ENCODE assay signal across 9 mouse cellular contexts in the genomic region with DNA sequence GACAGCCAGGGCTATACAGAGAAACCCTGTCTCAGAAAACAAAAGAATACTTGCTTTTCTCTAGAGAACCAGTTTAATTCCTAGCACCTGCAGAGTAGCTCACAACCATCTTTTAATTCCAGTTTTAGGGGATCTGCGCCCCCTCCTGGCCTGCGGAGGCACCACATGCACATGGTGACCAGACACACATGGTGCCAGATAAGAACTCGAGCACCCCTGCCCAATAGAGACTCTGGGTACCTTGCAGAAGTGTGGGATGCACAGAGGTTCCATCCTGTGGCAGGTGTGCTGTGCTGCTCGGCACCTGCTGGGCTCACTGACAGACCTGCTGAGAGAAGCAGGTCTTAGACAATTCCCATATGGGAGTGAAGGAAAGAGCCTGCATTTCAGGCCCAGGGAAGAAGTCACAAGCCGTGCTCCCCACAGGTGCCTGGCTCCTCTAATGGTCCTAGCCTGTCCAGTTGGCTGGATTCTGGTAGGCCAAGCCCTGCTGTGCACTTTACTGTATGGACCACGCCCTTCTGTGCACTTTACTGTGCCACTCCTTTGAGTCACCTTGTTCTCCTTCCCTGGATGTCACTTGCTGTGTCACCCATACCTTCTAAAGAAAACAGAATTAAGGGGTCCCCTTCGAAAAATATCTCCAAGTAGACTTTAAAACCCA. TPM values are rescaled to one million over a fixed set of nuclear protein-coding genes. Genes with fewer than 3 reads are reported as not detected.
DNase-seq lines count a peak whose midpoint lies in the region; ATAC-seq and TF ChIP-seq lines count a peak whose summit lies in the region.
"Had no signal": no experiment of that assay in that cellular context is flagged by ENCODE, and none has a peak within 500 bp of the region (broad histone marks: within the 10 kb centered on the region; RNA-seq: fewer than 3 reads in every experiment).

No protein-coding gene starts in this region.

- no peak for TF ChIP-seq POLR2A in testis, adult 2 months (IDR thresholded peaks at IDR 0.05; ENCODE audit: control insufficient read depth, low read depth, low read length)
- TF ChIP-seq POLR2A in embryonic fibroblast, embryonic 13.5 days (IDR thresholded peaks at IDR 0.05; ENCODE audit: low read depth, low read length): no peak

- no peak overlapping the region for H3K4me2 ChIP-seq in hindbrain, postnatal 0 days (ENCODE audit: low read depth, low read length)
- no peak overlapping the region for H3K4me2 ChIP-seq in hindbrain, embryonic 14.5 days (replicated peaks)

- H3K9me3 ChIP-seq in hindbrain, postnatal 0 days (ENCODE audit: low read length): no peaks in the 10 kb centered on the region
- no peaks in the 10 kb centered on the region for H3K9me3 ChIP-seq in hindbrain, embryonic 14.5 days (ENCODE audit: control insufficient read depth, low read length)

- no peak overlapping the region for H3K27ac ChIP-seq in hindbrain, postnatal 0 days
- H3K27ac ChIP-seq in hindbrain, embryonic 14.5 days: no peak overlapping the region
- no peak overlapping the region for H3K27ac ChIP-seq in testis, adult 2 months (ENCODE audit: control insufficient read depth, insufficient read depth, low read depth, low read length)
- H3K27ac ChIP-seq in embryonic fibroblast, embryonic 13.5 days (ENCODE audit: insufficient read depth, low read length): no peak overlapping the region
- H3K27ac ChIP-seq: macrophage had no signal

- ATAC-seq in hindbrain, postnatal 0 days: no peak
- ATAC-seq in hindbrain, embryonic 14.5 days (ENCODE audit: low FRiP score): no peak

- H3K4me1 ChIP-seq in hindbrain, postnatal 0 days (ENCODE audit: insufficient read depth, low read length): no peaks in the 10 kb centered on the region
- H3K4me1 ChIP-seq in hindbrain, embryonic 14.5 days (replicated peaks; ENCODE audit: control insufficient read depth, insufficient read depth, low read length): no peaks in the 10 kb centered on the region
- no peaks in the 10 kb centered on the region for H3K4me1 ChIP-seq in testis, adult 2 months (ENCODE audit: control insufficient read depth, insufficient read depth, low read length)
- H3K4me1 ChIP-seq in embryonic fibroblast, embryonic 13.5 days (ENCODE audit: control insufficient read depth, insufficient read depth, low read length): no peaks in the 10 kb centered on the region

- H3K36me3 ChIP-seq in hindbrain, postnatal 0 days (ENCODE audit: insufficient read depth, low read length): no peaks in the 10 kb centered on the region; the same call in 1 of the 2 replicates
- H3K36me3 ChIP-seq in hindbrain, embryonic 14.5 days (replicated peaks; ENCODE audit: control insufficient read depth, insufficient read depth): peaks cover 27% of the 10 kb centered on the region
- H3K36me3 ChIP-seq in testis, adult 2 months (ENCODE audit: control insufficient read depth, insufficient read depth, low read length): no peaks in the 10 kb centered on the region; the same call in 1 of the 2 replicates

- no peak overlapping the region for H3K4me3 ChIP-seq in hindbrain, postnatal 0 days (ENCODE audit: low read length)
- no peak overlapping the region for H3K4me3 ChIP-seq in hindbrain, embryonic 14.5 days (replicated peaks; ENCODE audit: low read length)
- H3K4me3 ChIP-seq in testis, adult 2 months (ENCODE audit: control insufficient read depth, low read depth, low read length): no peak overlapping the region
- no peak overlapping the region for H3K4me3 ChIP-seq in embryonic fibroblast, embryonic 13.5 days (ENCODE audit: insufficient read depth, low read length)

- DNase-seq in hindbrain, postnatal 0 days (ENCODE audit: low spot score): peak; percentile 32
- DNase-seq in hindbrain, embryonic 14.5 days (ENCODE audit: low spot score): no peak
- DNase-seq in testis, postnatal 10 days (ENCODE audit: low spot score): no peak
- peak; percentile 48 for DNase-seq in thymus, postnatal 25 days
- no peak for DNase-seq in layer of hippocampus, adult 9-10 months (ENCODE audit: low spot score)
- DNase-seq in lung, postnatal 10 days: no peak

- 71% methylated on average over 7 of the region's 7 CpGs for WGBS in hindbrain, postnatal 0 days
- 70% methylated on average over 7 of the region's 7 CpGs for WGBS in hindbrain, embryonic 14.5 days

- H3K9ac ChIP-seq in hindbrain, postnatal 0 days (replicated peaks; ENCODE audit: low read length): no peak overlapping the region
- H3K9ac ChIP-seq in hindbrain, embryonic 14.5 days: no peak overlapping the region

- H3K27me3 ChIP-seq in hindbrain, postnatal 0 days (ENCODE audit: insufficient read depth, low read length): no peaks in the 10 kb centered on the region
- no peaks in the 10 kb centered on the region for H3K27me3 ChIP-seq in hindbrain, embryonic 14.5 days (ENCODE audit: control insufficient read depth, insufficient read depth, low read length)
- no peaks in the 10 kb centered on the region for H3K27me3 ChIP-seq in testis, adult 2 months (ENCODE audit: control insufficient read depth, insufficient read depth, low read length)

- peak; percentile 54 for TF ChIP-seq CTCF in hindbrain, postnatal 0 days (IDR thresholded peaks at IDR 0.05; ENCODE audit: low read depth)
- peak; percentile 45; the same call in 1 of the 2 replicates for TF ChIP-seq CTCF in testis, adult 2 months (IDR thresholded peaks at IDR 0.05; ENCODE audit: control insufficient read depth, insufficient read depth, insufficient replicate concordance, low read depth, low read length)
- TF ChIP-seq CTCF in embryonic fibroblast, embryonic 13.5 days (IDR thresholded peaks at IDR 0.05; ENCODE audit: borderline replicate concordance, insufficient read depth, low read length): peak; percentile 59; the same call in 1 of the 2 replicates

RNA-seq across cellular contexts. Expression of gene Prr18, which starts 8.6 kb away (rescaled TPM):
- 40.9 and 41.2 TPM in 2 replicates for total RNA-seq in hindbrain, postnatal 0 days (2014; rRNA removed)
- 17.6 and 18.0 TPM in 2 replicates for polyA plus RNA-seq in hindbrain, postnatal 0 days (2015; fragmentation: Nextera tagmentation; extraction: Ambion mirVana)
- polyA plus RNA-seq in hindbrain, embryonic 14.5 days (2014; fragmentation: Nextera tagmentation; extraction: Ambion mirVana): 20.9 and 22.7 TPM in 2 replicates
- 0.15 and 0.16 TPM in 2 replicates for polyA plus RNA-seq in testis, adult 2 months (2012; rRNA removed)
- not detected in 2 replicates for polyA plus RNA-seq in embryonic fibroblast, embryonic 13.5 days (2011; ENCODE audit: insufficient read length, low read depth, missing spikeins)

RNA-seq across cellular contexts. Expression of gene Sft2d1, which starts 17.7 kb away (rescaled TPM):
- 74.5 and 98.7 TPM in 2 replicates for total RNA-seq in hindbrain, postnatal 0 days (2014; rRNA removed)
- 171 and 172 TPM in 2 replicates for polyA plus RNA-seq in hindbrain, postnatal 0 days (2015; fragmentation: Nextera tagmentation; extraction: Ambion mirVana)
- polyA plus RNA-seq in hindbrain, embryonic 14.5 days (2014; fragmentation: Nextera tagmentation; extraction: Ambion mirVana): 152 and 175 TPM in 2 replicates
- 34.6 and 40.9 TPM in 2 replicates for polyA plus RNA-seq in testis, adult 2 months (2012; rRNA removed)
- 47.3 and 56.3 TPM in 2 replicates for polyA plus RNA-seq in embryonic fibroblast, embryonic 13.5 days (2011; ENCODE audit: insufficient read length, low read depth, missing spikeins)

RNA-seq across cellular contexts. Expression of gene T2, which starts 27.1 kb away (rescaled TPM):
- 0.10 and 0.11 TPM in 2 replicates for total RNA-seq in hindbrain, postnatal 0 days (2014; rRNA removed)
- polyA plus RNA-seq in hindbrain, postnatal 0 days (2015; fragmentation: Nextera tagmentation; extraction: Ambion mirVana): 0.55 and 0.69 TPM in 2 replicates
- polyA plus RNA-seq in hindbrain, embryonic 14.5 days (2014; fragmentation: Nextera tagmentation; extraction: Ambion mirVana): 0.31 and 0.53 TPM in 2 replicates
- 0.13 and 0.16 TPM in 2 replicates for polyA plus RNA-seq in testis, adult 2 months (2012; rRNA removed)
- not detected in 2 replicates for polyA plus RNA-seq in embryonic fibroblast, embryonic 13.5 days (2011; ENCODE audit: insufficient read length, low read depth, missing spikeins)
- polyA plus RNA-seq: macrophage had no signal

RNA-seq across cellular contexts. Expression of gene Mpc1, which starts 45.9 kb away (rescaled TPM):
- total RNA-seq in hindbrain, postnatal 0 days (2014; rRNA removed): 485 and 522 TPM in 2 replicates
- polyA plus RNA-seq in hindbrain, postnatal 0 days (2015; fragmentation: Nextera tagmentation; extraction: Ambion mirVana): 608 and 645 TPM in 2 replicates
- polyA plus RNA-seq in hindbrain, embryonic 14.5 days (2014; fragmentation: Nextera tagmentation; extraction: Ambion mirVana): 380 and 389 TPM in 2 replicates
- polyA plus RNA-seq in testis, adult 2 months (2012; rRNA removed): 36.7 and 42.3 TPM in 2 replicates
- 53.0 and 79.3 TPM in 2 replicates for polyA plus RNA-seq in embryonic fibroblast, embryonic 13.5 days (2011; ENCODE audit: insufficient read length, low read depth, missing spikeins)

Comparison
In these comparisons a context has a peak if more than half of its experiments do, and no peak if none do; other contexts are left out.
1. DNase-seq: peak in hindbrain, postnatal 0 days (single experiment) and thymus, postnatal 25 days (single experiment); none in hindbrain, embryonic 14.5 days (single experiment), testis, postnatal 10 days (single experiment), layer of hippocampus, adult 9-10 months (single experiment) and lung, postnatal 10 days (single experiment).
2. RNA of gene Prr18, which starts 8.6 kb away (polyA plus RNA-seq): 20.9 to 22.7 TPM in hindbrain, embryonic 14.5 days and 17.6 to 18.0 TPM in hindbrain, postnatal 0 days; 0.15 to 0.16 TPM in testis, adult 2 months and not detected in embryonic fibroblast, embryonic 13.5 days; every median in the first group is over 10 times any median in the second.
3. Peak in every context shown above with its lines, with median percentiles within 50 percentile points of each other: CTCF ChIP-seq.